Mouse (Mus musculus) hindbrain, embryonic 12.5 days (tissue): ENCODE results near the gene Zc3hav1l. TPM values are rescaled to one million over a fixed set of nuclear protein-coding genes. Genes with fewer than 3 reads are reported as not detected.

Source experiments
- ATAC-seq: fragments of 200-750 bp; cut with Nextera tagmentation; 2 replicates; pipeline ENCODE4 v1.8.0; 2017; ENCODE audit warnings: moderate TSS enrichment; ENCODE audit not compliant: low FRiP score
- H3K27ac ChIP-seq: fragments of 300-500 bp; sonication (generic); 2 replicates; pipeline ENCODE4 v1.5.1; 2016; ENCODE audit warnings: mild to moderate bottlenecking
- H3K27me3 ChIP-seq: fragments of 300-500 bp; sonication (generic); 2 replicates; pipeline ENCODE4 v1.6.1; 2016; ENCODE audit warnings: mild to moderate bottlenecking
- H3K36me3 ChIP-seq: fragments of 300-500 bp; sonication (generic); 2 replicates; pipeline ENCODE4 v1.6.1; 2016; ENCODE audit warnings: mild to moderate bottlenecking
- H3K4me1 ChIP-seq: fragments of 300-500 bp; sonication (generic); 2 replicates; pipeline ENCODE4 v1.6.1; 2016
- H3K4me2 ChIP-seq: fragments of 300-500 bp; sonication (generic); replicated peaks from 2 replicates; pipeline ENCODE4 v1.6.1; 2016; ENCODE audit warnings: mild to moderate bottlenecking
- H3K4me3 ChIP-seq: fragments of 300-500 bp; sonication (generic); 2 replicates; pipeline ENCODE4 v1.5.1; 2016; ENCODE audit warnings: mild to moderate bottlenecking
- H3K9ac ChIP-seq: fragments of 300-500 bp; sonication (generic); 2 replicates; pipeline ENCODE4 v1.6.1; 2016; ENCODE audit warnings: mild to moderate bottlenecking, moderate library complexity
- H3K9me3 ChIP-seq: fragments of 300-500 bp; sonication (generic); replicated peaks from 2 replicates; pipeline ENCODE4 v1.6.1; 2016; ENCODE audit warnings: mild to moderate bottlenecking
- WGBS: fragments of 180-500 bp; shearing (Covaris S2); methylation state at CpG from one replicate; pipeline ENCODE4 v1.1.7; 2016; 5-methylcytosine and 5-hydroxymethylcytosine counted together
- polyA plus RNA-seq: library from polyadenylated mRNA; unstranded; fragments of >200 nt; fragmentation: Nextera tagmentation; extraction: Ambion mirVana; gene quantifications from 2 replicates; pipeline ENCODE4 v1.2.1, GENCODE M21; 2016

Zc3hav1l gene
- polyA plus RNA-seq, 1 experiment from 2014 or later, result 16.3 TPM

DNA sequence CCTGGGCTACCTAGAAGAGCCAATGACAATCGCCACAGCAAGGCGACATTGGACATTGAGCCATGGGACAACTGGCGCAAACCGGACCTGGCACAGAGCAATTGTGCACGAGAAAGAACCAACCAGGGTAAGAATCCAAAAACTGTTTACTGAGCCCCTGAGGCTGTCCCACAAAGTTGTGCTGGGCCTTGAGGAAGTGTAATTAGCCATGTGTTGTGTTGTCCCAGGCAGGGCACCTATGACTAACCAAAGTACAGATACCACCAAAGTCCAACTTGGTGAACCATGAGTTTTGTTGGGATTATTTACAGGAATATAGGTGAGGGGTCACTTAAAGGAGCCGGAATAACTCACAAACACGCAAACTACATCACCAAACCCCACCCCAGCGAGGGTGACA is 41.6 kb downstream of the Zc3hav1l start:
- WGBS, result 95% methylated on average over 8 of the region's 8 CpGs
- Histone ChIP-seq H3K9ac (no peak overlapping the region), H3K9me3 (no peaks in the 10 kb centered on the region), H3K4me3 (no peak overlapping the region), H3K36me3 (no peaks in the 10 kb centered on the region), H3K27ac (no peak overlapping the region), H3K27me3 (no peaks in the 10 kb centered on the region), H3K4me2 (no peak overlapping the region), H3K4me1 (peaks cover 8% of the 10 kb centered on the region)
- ATAC-seq, result no peak

DNA sequence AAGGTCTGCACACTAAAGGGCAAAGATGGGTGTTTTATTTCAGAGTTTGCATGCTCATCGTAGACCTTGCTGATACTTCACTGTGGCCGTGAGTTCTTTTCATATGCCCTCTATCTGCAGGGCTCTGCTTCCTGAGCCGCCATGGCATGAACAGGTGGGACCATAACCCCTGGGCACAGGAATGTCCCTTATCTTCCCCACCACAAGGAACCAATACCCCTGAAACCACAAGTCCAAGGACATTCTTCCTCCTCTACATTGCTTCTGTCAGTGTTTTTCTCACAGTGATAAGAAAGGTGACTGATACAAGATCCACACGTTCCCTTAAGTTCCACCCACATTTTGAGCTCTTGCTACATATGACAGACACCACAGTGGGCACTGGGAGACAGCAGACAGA is 42.3 kb downstream of the Zc3hav1l start:
- no peak overlapping the region for H3K9ac ChIP-seq
- H3K27me3 ChIP-seq, result no peaks in the 10 kb centered on the region
- H3K36me3 ChIP-seq, result no peaks in the 10 kb centered on the region
- peaks cover 16% of the 10 kb centered on the region for H3K4me1 ChIP-seq
- H3K27ac ChIP-seq, result no peak overlapping the region
- no peak overlapping the region for H3K4me3 ChIP-seq
- ATAC-seq, result no peak
- 93% methylated on average over 4 of the region's 4 CpGs for WGBS
- H3K4me2 ChIP-seq, result no peak overlapping the region
- no peaks in the 10 kb centered on the region for H3K9me3 ChIP-seq

DNA sequence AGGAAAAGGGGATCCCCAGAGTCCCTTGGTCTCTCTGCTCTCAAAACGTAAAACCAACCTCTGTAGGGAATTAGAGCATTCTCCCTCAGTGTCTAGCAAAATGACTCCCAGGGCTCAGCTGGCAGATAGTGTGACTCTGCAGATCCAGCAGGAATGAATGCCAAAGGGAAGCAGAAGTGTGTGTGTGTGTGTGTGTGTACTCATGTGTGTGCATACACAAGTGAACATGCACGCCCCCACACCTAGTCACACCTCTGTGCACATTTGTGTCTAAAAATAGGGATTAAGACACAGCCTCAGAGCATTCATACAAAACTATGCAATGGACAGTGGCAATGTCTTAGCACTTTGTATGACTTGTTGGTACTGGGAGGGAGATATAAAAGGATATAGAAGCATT is 43.3 kb downstream of the Zc3hav1l start:
- H3K4me1 ChIP-seq, result peaks cover 24% of the 10 kb centered on the region
- 59% methylated on average over 2 of the region's 2 CpGs for WGBS
- H3K27me3 ChIP-seq, result no peaks in the 10 kb centered on the region
- no peak overlapping the region for H3K9ac ChIP-seq
- no peak overlapping the region for H3K4me2 ChIP-seq
- no peak overlapping the region for H3K27ac ChIP-seq
- ATAC-seq, result no peak
- no peak overlapping the region for H3K4me3 ChIP-seq
- H3K36me3 ChIP-seq, result no peaks in the 10 kb centered on the region
- H3K9me3 ChIP-seq, result no peaks in the 10 kb centered on the region

DNA sequence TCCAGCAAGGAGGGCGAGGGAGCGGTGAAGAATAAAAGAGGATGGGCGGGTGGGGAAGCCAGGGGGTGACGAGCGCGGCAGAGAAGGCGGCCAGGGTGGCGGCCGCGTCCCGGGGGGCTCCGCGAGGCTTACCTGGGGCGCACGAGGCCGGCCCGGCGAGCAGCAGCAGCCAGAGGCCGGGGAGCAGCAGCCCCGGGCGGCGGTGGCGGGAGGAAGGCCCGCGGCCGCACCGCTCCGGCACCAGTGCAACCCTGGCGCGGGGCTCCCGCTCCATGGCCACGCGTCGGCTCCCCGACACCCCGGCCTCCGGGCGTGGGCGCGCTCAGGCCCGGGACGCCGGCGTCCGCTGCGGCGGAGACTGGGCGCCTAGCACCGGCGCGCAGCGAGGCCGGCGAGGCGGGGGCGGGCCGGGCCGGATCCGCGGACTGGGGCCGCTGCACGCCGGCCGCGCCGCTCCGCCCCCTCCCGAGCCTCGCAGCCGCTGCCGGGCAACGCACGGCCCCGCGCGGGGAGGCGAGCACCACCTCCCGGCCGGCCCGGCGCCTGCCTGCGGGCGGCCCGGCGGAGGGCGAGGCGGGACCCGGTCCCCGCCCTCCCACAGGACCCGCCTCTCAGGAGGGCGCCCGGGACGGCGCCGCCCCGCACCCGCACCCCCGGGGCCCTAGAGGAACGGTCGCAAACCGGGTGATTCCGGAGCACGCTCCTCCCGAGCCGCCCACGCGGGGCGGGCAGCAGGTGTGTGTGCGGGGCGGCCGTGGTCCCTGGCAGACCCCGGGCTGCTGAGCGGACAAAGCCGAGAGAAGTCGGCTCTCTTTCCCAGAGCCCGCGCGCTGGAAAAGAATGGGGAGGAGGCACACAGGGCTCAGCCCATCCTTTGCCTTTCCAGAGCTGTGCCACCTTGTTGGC is 45.1 kb downstream of the Zc3hav1l start, which contains the start of gene D630045J12Rik:
D630045J12Rik (minus strand) TSS at position 274 of the 906 bp plus-strand sequence.
- WGBS, result under 1% methylated on average over 52 of the region's 118 CpGs
- Histone ChIP-seq H3K27ac (peak within 1 kb of the TSS; percentile 97), H3K9me3 (no peaks in the 10 kb centered on the region), H3K4me2 (peak within 1 kb of the TSS; percentile 76), H3K4me1 (peaks cover 35% of the 10 kb centered on the region), H3K27me3 (no peaks in the 10 kb centered on the region), H3K36me3 (no peaks in the 10 kb centered on the region), H3K9ac (peak within 1 kb of the TSS; percentile 99), H3K4me3 (peak within 1 kb of the TSS; percentile 88)
- peak; percentile 95 for ATAC-seq

DNA sequence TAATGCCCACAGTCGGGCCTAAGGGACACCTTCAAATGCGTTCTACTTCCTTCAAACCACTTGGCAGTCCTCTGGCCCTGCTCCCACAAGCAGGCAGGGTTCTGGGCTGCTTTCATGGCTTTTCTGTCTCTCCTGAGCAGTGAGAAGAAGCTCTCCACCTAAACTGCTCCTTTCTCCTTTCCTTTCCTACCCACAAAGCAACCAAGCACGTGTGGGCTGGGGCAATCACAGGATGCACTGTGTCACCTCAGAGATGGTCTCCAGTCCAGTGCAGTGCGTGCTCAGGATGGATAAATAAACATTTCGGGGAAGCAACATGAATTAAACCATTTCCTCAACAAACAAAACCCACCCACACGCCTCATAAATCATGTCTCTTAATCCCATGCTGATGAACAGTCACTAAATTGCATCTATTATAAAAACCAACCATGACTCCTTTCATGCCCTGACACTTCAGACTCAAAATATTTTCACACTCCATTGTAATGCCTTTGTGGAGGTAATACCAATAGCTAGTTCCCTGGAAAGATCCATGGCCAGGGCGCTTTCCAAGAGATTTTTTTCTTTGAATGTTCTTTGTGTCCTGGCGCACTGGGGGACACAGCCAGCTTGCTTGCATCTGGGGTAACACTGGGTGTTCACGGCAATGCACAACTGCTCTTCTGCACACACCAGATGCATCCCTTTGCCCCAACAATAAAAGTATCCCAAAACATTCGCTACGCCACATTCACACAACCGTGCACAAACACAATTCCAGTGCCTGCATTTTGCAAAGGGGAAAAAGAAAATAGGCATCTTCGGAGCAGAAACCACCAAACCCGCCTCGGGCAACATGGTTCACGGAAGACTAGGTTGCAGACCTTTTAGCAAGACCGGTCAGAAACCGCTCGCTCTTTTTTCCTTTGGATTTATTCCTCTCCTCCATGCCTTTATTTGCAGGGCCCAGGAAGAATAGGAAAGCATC is 46.0 kb downstream of the Zc3hav1l start:
- no peaks in the 10 kb centered on the region for H3K36me3 ChIP-seq
- H3K27ac ChIP-seq, result peak overlapping the region; percentile 97
- ATAC-seq, result peak; percentile 41; the same call in 1 of the 2 replicates
- H3K27me3 ChIP-seq, result no peaks in the 10 kb centered on the region
- WGBS, result 6% methylated on average over 19 of the region's 19 CpGs
- H3K9me3 ChIP-seq, result no peaks in the 10 kb centered on the region
- H3K9ac ChIP-seq, result peak overlapping the region; percentile 99
- H3K4me1 ChIP-seq, result peaks cover 42% of the 10 kb centered on the region
- peak overlapping the region; percentile 76 for H3K4me2 ChIP-seq
- H3K4me3 ChIP-seq, result peak overlapping the region; percentile 88

DNA sequence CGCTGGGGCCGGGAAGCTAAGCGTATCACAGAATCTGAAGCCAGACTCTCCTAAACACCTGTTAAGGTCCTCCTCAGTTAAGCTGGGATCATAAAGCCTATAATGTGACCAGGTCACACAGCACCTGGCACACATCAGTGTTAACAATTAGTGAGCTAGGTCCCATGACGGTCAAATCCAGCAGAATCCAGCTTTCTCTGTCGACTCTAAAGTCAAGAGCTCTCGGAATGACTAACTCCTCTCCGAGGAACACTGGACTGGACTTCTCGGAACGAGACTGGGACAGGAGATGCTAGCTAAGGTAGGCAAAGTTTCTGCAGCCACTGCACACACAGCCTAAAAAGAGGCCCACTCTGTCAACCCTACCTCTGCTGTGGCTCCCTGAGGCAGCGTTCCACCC is 46.9 kb downstream of the Zc3hav1l start:
- H3K9ac ChIP-seq, result peak overlapping the region; percentile 99
- peak overlapping the region; percentile 97; the same call in 1 of the 2 replicates for H3K27ac ChIP-seq
- 62% methylated on average over 10 of the region's 10 CpGs for WGBS

DNA sequence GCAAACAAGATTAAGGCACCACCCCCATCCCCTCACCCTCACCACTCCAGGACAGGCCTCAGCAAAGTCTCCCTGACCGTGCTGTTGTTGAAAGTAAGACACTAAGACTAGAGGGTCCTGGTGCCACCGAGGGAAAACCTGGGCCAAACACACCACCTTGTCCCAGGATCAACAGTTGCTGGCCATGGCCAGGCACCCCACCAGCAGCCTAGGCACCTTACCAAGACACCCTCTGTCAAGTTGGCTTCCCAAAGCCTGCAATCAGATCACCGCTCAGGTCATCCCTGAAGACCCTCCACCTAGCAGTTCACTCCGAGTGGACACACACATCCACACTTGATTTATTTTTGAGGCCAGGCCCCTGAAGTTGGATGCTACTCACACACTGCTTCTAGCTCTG is 47.6 kb downstream of the Zc3hav1l start:
- H3K4me2 ChIP-seq, result peak overlapping the region; percentile 76
- ATAC-seq, result no peak
- H3K9ac ChIP-seq, result peak overlapping the region; percentile 99
- 54% methylated on average over 4 of the region's 4 CpGs for WGBS
- no peak overlapping the region for H3K27ac ChIP-seq
- no peaks in the 10 kb centered on the region for H3K27me3 ChIP-seq
- no peaks in the 10 kb centered on the region for H3K36me3 ChIP-seq
- 0 out of 2 replicates have a peak overlapping the region, but pooled peaks have one; percentile 1 for H3K4me3 ChIP-seq
- peaks cover 46% of the 10 kb centered on the region for H3K4me1 ChIP-seq
- no peaks in the 10 kb centered on the region for H3K9me3 ChIP-seq

More for the DNA sequence above, 46.9 kb downstream of the Zc3hav1l start:
- ATAC-seq, result no peak
- Histone ChIP-seq H3K9me3 (no peaks in the 10 kb centered on the region), H3K4me1 (peaks cover 45% of the 10 kb centered on the region), H3K4me3 (peak overlapping the region; percentile 88), H3K27me3 (no peaks in the 10 kb centered on the region), H3K36me3 (no peaks in the 10 kb centered on the region), H3K4me2 (peak overlapping the region; percentile 76)

DNA sequence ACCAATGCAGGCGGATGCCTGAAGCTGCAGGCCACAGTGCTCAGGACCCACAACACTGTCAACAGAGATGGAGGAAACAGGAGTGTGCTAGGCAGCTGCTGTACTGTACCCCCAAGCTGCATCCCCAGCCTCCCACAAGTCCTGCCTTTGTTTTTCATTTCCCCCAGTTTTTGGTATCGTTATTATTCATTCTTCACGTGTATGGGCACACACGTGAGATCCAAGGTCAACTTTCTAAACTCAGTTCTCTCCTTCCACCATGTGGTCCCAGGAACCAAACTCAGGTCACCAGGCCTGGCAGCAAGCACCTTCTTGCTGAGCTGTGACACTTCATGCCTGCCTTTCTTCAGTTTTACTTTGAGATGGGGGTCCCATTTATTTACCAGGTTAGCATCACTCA is 51.7 kb downstream of the Zc3hav1l start:
- H3K9ac ChIP-seq, result no peak overlapping the region
- no peak for ATAC-seq

DNA sequence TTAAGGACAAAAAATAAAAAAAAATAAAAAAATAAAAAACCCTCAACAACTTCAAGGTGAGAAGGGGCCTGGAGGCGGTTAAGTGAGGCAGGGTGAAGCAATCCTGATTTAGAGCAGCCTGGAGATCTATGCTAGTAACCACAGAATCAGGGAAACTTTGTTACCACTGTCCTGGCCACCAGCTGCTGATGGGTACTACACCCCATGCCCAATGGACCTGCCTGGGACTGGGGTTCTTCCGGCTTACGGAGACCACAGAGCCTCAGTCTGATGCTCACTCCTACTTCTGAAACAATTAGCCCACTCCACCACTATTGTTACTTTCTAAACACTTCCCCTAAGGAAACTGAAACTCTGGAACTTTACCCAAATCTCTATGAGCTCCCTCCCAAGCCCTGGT is 54.3 kb downstream of the Zc3hav1l start:
- H3K27me3 ChIP-seq, result no peaks in the 10 kb centered on the region
- H3K4me1 ChIP-seq, result peaks cover 29% of the 10 kb centered on the region
- no peak for ATAC-seq
- H3K36me3 ChIP-seq, result no peaks in the 10 kb centered on the region
- H3K4me3 ChIP-seq, result no peak overlapping the region
- H3K27ac ChIP-seq, result no peak overlapping the region
- H3K9me3 ChIP-seq, result no peaks in the 10 kb centered on the region
- no peak overlapping the region for H3K4me2 ChIP-seq
- 81% methylated on average over 3 of the region's 3 CpGs for WGBS
- H3K9ac ChIP-seq, result no peak overlapping the region

More for the DNA sequence above, 51.7 kb downstream of the Zc3hav1l start:
- no peaks in the 10 kb centered on the region for H3K36me3 ChIP-seq
- no peaks in the 10 kb centered on the region for H3K27me3 ChIP-seq
- H3K4me2 ChIP-seq, result no peak overlapping the region
- H3K27ac ChIP-seq, result no peak overlapping the region
- no peak overlapping the region for H3K4me3 ChIP-seq
- no peaks in the 10 kb centered on the region for H3K9me3 ChIP-seq
- peaks cover 45% of the 10 kb centered on the region for H3K4me1 ChIP-seq
- WGBS, result 90% methylated on average over 4 of the region's 4 CpGs

DNA sequence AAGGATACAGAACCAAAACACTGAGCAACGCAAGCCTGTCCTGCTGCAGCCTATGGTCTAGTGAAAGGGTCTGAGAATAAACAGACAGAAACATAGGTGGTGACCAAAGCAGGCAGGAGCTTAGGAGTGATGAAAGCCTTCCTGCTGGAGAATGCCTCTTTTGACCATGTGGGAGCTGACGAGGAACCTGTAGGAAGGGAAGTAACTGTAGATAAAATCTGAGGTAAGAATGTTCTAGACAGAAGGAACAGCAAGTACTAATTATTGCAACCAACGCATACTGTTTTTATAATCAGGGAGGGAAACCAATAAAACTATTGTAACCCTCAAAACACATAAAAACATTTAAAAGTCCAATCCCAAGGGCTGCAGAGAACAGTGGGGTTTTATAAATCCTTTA is 54.9 kb downstream of the Zc3hav1l start:
- 75% methylated on average over 3 of the region's 3 CpGs for WGBS
- peaks cover 25% of the 10 kb centered on the region for H3K4me1 ChIP-seq

DNA sequence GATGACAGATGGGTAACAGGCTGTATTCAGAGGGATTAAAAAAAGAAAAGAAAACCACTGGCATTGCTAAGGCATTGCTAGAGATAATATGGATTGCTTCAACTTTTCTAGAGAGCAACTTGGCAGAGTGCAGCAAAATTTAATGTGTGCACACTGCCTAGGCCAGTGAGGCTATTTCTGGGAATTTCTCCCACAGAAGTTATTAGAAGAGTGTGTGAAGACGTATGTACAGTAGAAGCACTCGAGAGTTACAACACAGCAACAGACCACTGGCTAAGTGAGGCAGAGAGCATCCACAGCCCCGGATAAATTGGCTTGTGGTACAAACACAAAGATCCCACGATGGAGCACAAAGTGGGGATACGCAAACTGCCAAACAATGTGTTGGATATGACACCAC is 56.2 kb downstream of the Zc3hav1l start:
- WGBS, result 90% methylated on average over 5 of the region's 5 CpGs
- Histone ChIP-seq H3K9me3 (no peaks in the 10 kb centered on the region), H3K36me3 (no peaks in the 10 kb centered on the region), H3K27me3 (no peaks in the 10 kb centered on the region), H3K4me2 (no peak overlapping the region), H3K27ac (no peak overlapping the region), H3K4me3 (no peak overlapping the region), H3K9ac (no peak overlapping the region), H3K4me1 (peaks cover 14% of the 10 kb centered on the region)
- no peak for ATAC-seq

More for the DNA sequence above, 54.9 kb downstream of the Zc3hav1l start:
- H3K9ac ChIP-seq, result no peak overlapping the region
- no peaks in the 10 kb centered on the region for H3K27me3 ChIP-seq
- no peak for ATAC-seq
- no peaks in the 10 kb centered on the region for H3K9me3 ChIP-seq
- H3K4me3 ChIP-seq, result no peak overlapping the region
- H3K27ac ChIP-seq, result no peak overlapping the region
- H3K4me2 ChIP-seq, result no peak overlapping the region
- H3K36me3 ChIP-seq, result no peaks in the 10 kb centered on the region

DNA sequence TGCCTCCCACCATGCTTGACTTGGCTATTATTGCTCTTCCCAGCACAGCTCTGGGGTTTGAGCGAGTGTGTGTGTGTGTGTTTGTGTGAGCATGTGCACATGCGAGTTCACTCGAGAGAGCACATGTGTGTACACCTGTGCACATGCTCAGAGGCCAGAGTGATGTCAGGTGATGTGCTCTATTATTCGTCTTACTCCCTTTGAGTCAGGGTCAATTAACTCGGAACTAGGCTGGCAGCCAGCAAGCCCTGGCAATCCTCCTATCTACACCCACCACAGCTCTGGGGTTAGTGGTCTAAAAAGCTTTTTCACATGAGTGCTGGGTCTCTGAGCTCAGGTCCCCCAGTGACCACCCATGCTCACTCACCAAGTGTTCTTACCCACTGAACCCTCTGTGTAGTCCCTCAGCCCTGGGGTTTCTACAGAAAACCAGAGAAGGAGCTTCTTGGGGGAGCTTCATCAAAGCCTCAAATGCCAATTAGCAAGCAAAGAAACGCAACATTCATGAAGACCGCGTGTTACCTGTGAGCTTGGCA is 56.7 kb downstream of the Zc3hav1l start:
- no peaks in the 10 kb centered on the region for H3K27me3 ChIP-seq
- no peak overlapping the region for H3K4me2 ChIP-seq
- no peak overlapping the region for H3K4me3 ChIP-seq
- no peak overlapping the region for H3K27ac ChIP-seq
- H3K9me3 ChIP-seq, result no peaks in the 10 kb centered on the region
- no peaks in the 10 kb centered on the region for H3K36me3 ChIP-seq
- no peak overlapping the region for H3K9ac ChIP-seq
- no peak for ATAC-seq
- H3K4me1 ChIP-seq, result peaks cover 14% of the 10 kb centered on the region
- 90% methylated on average over 8 of the region's 8 CpGs for WGBS
